Mouse (Mus musculus): ENCODE results near the gene Trir. TPM values are rescaled to one million over a fixed set of nuclear protein-coding genes. Genes with fewer than 3 reads are reported as not detected.

Trir gene
- polyA plus RNA-seq, 1 experiment = 92.3 TPM

GRCm38 (mm10) chr8:85057367-85057766 is 30.7 kb downstream of the Trir start:
- H3K36me3 ChIP-seq (ENCODE audit: control insufficient read depth) = peaks cover 54% of the 10 kb centered on the region

GRCm38 (mm10) chr8:85059879-85060616 is 33.4 kb downstream of the Trir start, which contains the start of gene Fbxw9:
TSS of gene Fbxw9 (plus strand) at chr8:85060055.
- peaks cover 15% of the 10 kb centered on the region for H3K4me1 ChIP-seq (ENCODE audit: control insufficient read depth)
- TF ChIP-seq GATA1 (IDR thresholded peaks at IDR 0.05; ENCODE audit: low read length) = no peak
- no peak for TF ChIP-seq TAL1 (IDR thresholded peaks at IDR 0.05; ENCODE audit: low read length)
- H3K9me3 ChIP-seq (ENCODE audit: control insufficient read depth, low read length) = no peaks in the 10 kb centered on the region
- H3K27me3 ChIP-seq (ENCODE audit: control insufficient read depth) = peaks cover 5% of the 10 kb centered on the region
- peaks cover 27% of the 10 kb centered on the region for H3K36me3 ChIP-seq (ENCODE audit: control insufficient read depth)
- H3K4me3 ChIP-seq (replicated peaks) = peak within 1 kb of the TSS; percentile 87

More at GRCm38 (mm10) chr8:85057367-85057766, 30.7 kb downstream of the Trir start:
- Histone ChIP-seq H3K9me3 (ENCODE audit: control insufficient read depth, low read length) (no peaks in the 10 kb centered on the region), H3K4me3 (replicated peaks) (no peak overlapping the region), H3K27me3 (ENCODE audit: control insufficient read depth) (peaks cover 5% of the 10 kb centered on the region), H3K4me1 (ENCODE audit: control insufficient read depth) (peaks cover 15% of the 10 kb centered on the region)
- TF ChIP-seq GATA1 (IDR thresholded peaks at IDR 0.05; ENCODE audit: low read length) = no peak
- no peak for TF ChIP-seq TAL1 (IDR thresholded peaks at IDR 0.05; ENCODE audit: low read length)

- no peak overlapping the region for H3K4me3 ChIP-seq (replicated peaks)
- H3K27me3 ChIP-seq (ENCODE audit: control insufficient read depth) = peaks cover 5% of the 10 kb centered on the region
- no peaks in the 10 kb centered on the region for H3K9me3 ChIP-seq (ENCODE audit: control insufficient read depth, low read length)
- peaks cover 17% of the 10 kb centered on the region for H3K36me3 ChIP-seq (ENCODE audit: control insufficient read depth)
- TF ChIP-seq GATA1 (IDR thresholded peaks at IDR 0.05; ENCODE audit: low read length) (no peak), TAL1 (IDR thresholded peaks at IDR 0.05; ENCODE audit: low read length) (no peak)
- peaks cover 15% of the 10 kb centered on the region for H3K4me1 ChIP-seq (ENCODE audit: control insufficient read depth)
Observed at GRCm38 (mm10) chr8:85062603-85063002, 36.0 kb downstream of the Trir start.

- Histone ChIP-seq H3K9me3 (ENCODE audit: control insufficient read depth, low read length) (no peaks in the 10 kb centered on the region), H3K4me3 (replicated peaks) (no peak overlapping the region), H3K36me3 (ENCODE audit: control insufficient read depth) (peaks cover 15% of the 10 kb centered on the region), H3K27me3 (ENCODE audit: control insufficient read depth) (peaks cover 2% of the 10 kb centered on the region), H3K4me1 (ENCODE audit: control insufficient read depth) (peaks cover 6% of the 10 kb centered on the region)
- TF ChIP-seq TAL1 (IDR thresholded peaks at IDR 0.05; ENCODE audit: low read length) (no peak), GATA1 (IDR thresholded peaks at IDR 0.05; ENCODE audit: low read length) (no peak)
Observed at GRCm38 (mm10) chr8:85065213-85065612, 38.6 kb downstream of the Trir start.

- H3K4me3 ChIP-seq (replicated peaks) = no peak overlapping the region
- no peaks in the 10 kb centered on the region for H3K27me3 ChIP-seq (ENCODE audit: control insufficient read depth)
- TF ChIP-seq GATA1 (IDR thresholded peaks at IDR 0.05; ENCODE audit: low read length) = no peak
- H3K4me1 ChIP-seq (ENCODE audit: control insufficient read depth) = peaks cover 13% of the 10 kb centered on the region
- H3K36me3 ChIP-seq (ENCODE audit: control insufficient read depth) = peaks cover 18% of the 10 kb centered on the region
- no peaks in the 10 kb centered on the region for H3K9me3 ChIP-seq (ENCODE audit: control insufficient read depth, low read length)
Observed at GRCm38 (mm10) chr8:85067155-85067554, 40.5 kb downstream of the Trir start.

GRCm38 (mm10) chr8:85067982-85068381 is 41.4 kb downstream of the Trir start, which contains the start of gene Gm5741:
TSS of gene Gm5741 (minus strand) at chr8:85067982.
- Histone ChIP-seq H3K4me1 (ENCODE audit: control insufficient read depth) (peaks cover 19% of the 10 kb centered on the region), H3K9me3 (ENCODE audit: control insufficient read depth, low read length) (no peaks in the 10 kb centered on the region), H3K36me3 (ENCODE audit: control insufficient read depth) (peaks cover 19% of the 10 kb centered on the region), H3K4me3 (replicated peaks) (no peak within 1 kb of the TSS), H3K27me3 (ENCODE audit: control insufficient read depth) (no peaks in the 10 kb centered on the region)
- TF ChIP-seq GATA1 (IDR thresholded peaks at IDR 0.05; ENCODE audit: low read length) = no peak
- TF ChIP-seq TAL1 (IDR thresholded peaks at IDR 0.05; ENCODE audit: low read length) = no peak

- TF ChIP-seq GATA1 (IDR thresholded peaks at IDR 0.05; ENCODE audit: low read length) (no peak), TAL1 (IDR thresholded peaks at IDR 0.05; ENCODE audit: low read length) (no peak)
- no peaks in the 10 kb centered on the region for H3K27me3 ChIP-seq (ENCODE audit: control insufficient read depth)
- peak overlapping the region; percentile 80 for H3K4me3 ChIP-seq (replicated peaks)
- no peaks in the 10 kb centered on the region for H3K9me3 ChIP-seq (ENCODE audit: control insufficient read depth, low read length)
- peaks cover 45% of the 10 kb centered on the region for H3K36me3 ChIP-seq (ENCODE audit: control insufficient read depth)
- H3K4me1 ChIP-seq (ENCODE audit: control insufficient read depth) = peaks cover 49% of the 10 kb centered on the region
Observed at GRCm38 (mm10) chr8:85071041-85071440, 44.4 kb downstream of the Trir start.

GRCm38 (mm10) chr8:85071514-85072281 is 45.1 kb downstream of the Trir start, which contains the start of gene Dhps:
TSS of gene Dhps (plus strand) at chr8:85071757.
- H3K4me1 ChIP-seq (ENCODE audit: control insufficient read depth) = peaks cover 55% of the 10 kb centered on the region
- H3K9me3 ChIP-seq (ENCODE audit: control insufficient read depth, low read length) = no peaks in the 10 kb centered on the region
- TF ChIP-seq TAL1 (IDR thresholded peaks at IDR 0.05; ENCODE audit: low read length) (no peak), GATA1 (IDR thresholded peaks at IDR 0.05; ENCODE audit: low read length) (no peak)
- H3K27me3 ChIP-seq (ENCODE audit: control insufficient read depth) = no peaks in the 10 kb centered on the region
- peaks cover 47% of the 10 kb centered on the region for H3K36me3 ChIP-seq (ENCODE audit: control insufficient read depth)
- peak within 1 kb of the TSS; percentile 80 for H3K4me3 ChIP-seq (replicated peaks)

GRCm38 (mm10) chr8:85072364-85072929 is 45.8 kb downstream of the Trir start:
- H3K36me3 ChIP-seq (ENCODE audit: control insufficient read depth) = peaks cover 46% of the 10 kb centered on the region

More at GRCm38 (mm10) chr8:85072364-85072929, 45.8 kb downstream of the Trir start:
- no peaks in the 10 kb centered on the region for H3K27me3 ChIP-seq (ENCODE audit: control insufficient read depth)
- no peaks in the 10 kb centered on the region for H3K9me3 ChIP-seq (ENCODE audit: control insufficient read depth, low read length)
- H3K4me1 ChIP-seq (ENCODE audit: control insufficient read depth) = peaks cover 59% of the 10 kb centered on the region
- TF ChIP-seq TAL1 (IDR thresholded peaks at IDR 0.05; ENCODE audit: low read length) = no peak
- TF ChIP-seq GATA1 (IDR thresholded peaks at IDR 0.05; ENCODE audit: low read length) = no peak
- peak overlapping the region; percentile 80 for H3K4me3 ChIP-seq (replicated peaks)
